Mouse (Mus musculus): ENCODE results near the gene Hmces. TPM values are rescaled to one million over a fixed set of nuclear protein-coding genes. Genes with fewer than 3 reads are reported as not detected.

The Hmces gene
- 11.1 and 11.4 TPM in 2 replicates for polyA plus RNA-seq (2012; rRNA removed)

GRCm38 (mm10) chr6:87913661-87914325 is at the start of gene Hmces:
TSS of gene Hmces (plus strand) at chr6:87913935.

DNA sequence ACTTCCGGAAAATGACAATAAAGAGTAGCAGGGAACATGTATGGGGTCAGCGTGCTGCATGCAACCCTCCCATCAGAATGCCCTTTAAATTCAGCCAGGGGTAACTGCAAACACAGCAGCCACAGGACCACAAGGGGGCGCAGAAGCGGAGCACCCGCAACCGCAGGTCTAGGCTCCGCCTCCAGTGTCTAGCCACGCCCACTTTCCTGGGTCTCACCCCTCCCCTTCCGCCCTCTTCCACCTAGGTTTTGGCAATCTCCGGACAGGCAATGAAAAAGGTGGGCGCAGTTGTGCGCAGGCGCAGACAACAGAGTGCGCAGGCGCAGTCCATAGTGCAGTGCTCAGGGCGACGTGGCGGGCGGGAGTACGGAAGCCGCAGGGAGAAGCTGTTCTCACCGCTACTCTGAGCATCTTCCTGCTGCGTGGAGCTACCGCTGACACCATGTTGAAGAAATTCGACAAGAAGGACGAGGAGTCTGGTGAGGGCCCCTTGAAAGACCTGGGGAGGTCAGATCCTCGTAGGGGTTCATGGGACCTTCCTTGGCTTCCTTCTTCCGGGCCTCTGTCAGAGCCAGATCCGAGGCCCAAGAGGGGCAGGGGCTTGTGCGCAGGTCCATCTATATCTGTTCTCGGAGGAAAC is 26.0 kb upstream of the Hmces start, which contains the start of gene Copg1:
Copg1 (plus strand) TSS at position 221 of the 640 bp plus-strand sequence.

GRCm38 (mm10) chr6:87981547-87982256 is 68.0 kb downstream of the Hmces start, which contains the start of gene H1fx:
TSS of gene H1fx (minus strand) at chr6:87981637.

Other genes with a start within 250 kb of the Hmces start
- gene Aplf, start 241.7 kb upstream of the Hmces start, polyA plus RNA-seq (2012; rRNA removed) = 9.7 and 10.1 TPM in 2 replicates
- gene Efcc1, start 183.1 kb upstream of the Hmces start, polyA plus RNA-seq (2012; rRNA removed) = 0.16 and 0.39 TPM in 2 replicates
- gene Gp9, start 135.9 kb upstream of the Hmces start, polyA plus RNA-seq (2012; rRNA removed) = 31.8 and 34.2 TPM in 2 replicates
- gene Rab43, start 101.8 kb upstream of the Hmces start, polyA plus RNA-seq (2012; rRNA removed) = 15.5 and 21.2 TPM in 2 replicates
- 5.1 and 6.2 TPM in 2 replicates for gene Gm45140, start 78.1 kb upstream of the Hmces start, polyA plus RNA-seq (2012; rRNA removed)
- gene Isy1, start 75.1 kb upstream of the Hmces start, polyA plus RNA-seq (2012; rRNA removed) = 17.1 and 17.5 TPM in 2 replicates
- 188 and 223 TPM in 2 replicates for gene Cnbp, start 62.8 kb upstream of the Hmces start, polyA plus RNA-seq (2012; rRNA removed)
- gene Copg1, start 26.1 kb upstream of the Hmces start, polyA plus RNA-seq (2012; rRNA removed) = 19.2 and 24.4 TPM in 2 replicates
- gene H1fx, start 67.7 kb downstream of the Hmces start, polyA plus RNA-seq (2012; rRNA removed) = 4.9 and 5.2 TPM in 2 replicates
- 78.5 and 85.9 TPM in 2 replicates for gene Rab7, start 131.3 kb downstream of the Hmces start, polyA plus RNA-seq (2012; rRNA removed)
- gene Rpn1, start 170.5 kb downstream of the Hmces start, polyA plus RNA-seq (2012; rRNA removed) = 68.6 and 77.0 TPM in 2 replicates

Measured in liver, embryonic 14 days (tissue).